Mouse (Mus musculus) testis, adult 2 months (tissue): Measurements from ENCODE around the gene Cog5. TPM values are rescaled to one million over a fixed set of nuclear protein-coding genes. Genes with fewer than 3 reads are reported as not detected.

ENCODE experiments used
- H3K27ac ChIP-seq: fragments of 200-500 bp; 2 replicates; pipeline ENCODE4 v1.5.1; 2012; ENCODE audit warnings: low read depth, low read length; ENCODE audit not compliant: control insufficient read depth, insufficient read depth
- H3K27me3 ChIP-seq: fragments of 200-500 bp; 2 replicates; pipeline ENCODE4 v1.6.1; 2012; ENCODE audit warnings: mild to moderate bottlenecking, low read length, moderate library complexity; ENCODE audit not compliant: control insufficient read depth, insufficient read depth
- H3K36me3 ChIP-seq: fragments of 200-500 bp; 2 replicates; pipeline ENCODE4 v1.6.1; 2012; ENCODE audit warnings: mild to moderate bottlenecking, low read length; ENCODE audit not compliant: control insufficient read depth, insufficient read depth
- H3K4me1 ChIP-seq: fragments of 200-500 bp; 2 replicates; pipeline ENCODE4 v1.6.1; 2012; ENCODE audit warnings: low read length; ENCODE audit not compliant: control insufficient read depth, insufficient read depth
- H3K4me3 ChIP-seq: fragments of 200-500 bp; 2 replicates; pipeline ENCODE4 v1.5.1; 2012; ENCODE audit warnings: low read depth, mild to moderate bottlenecking, low read length, moderate library complexity, mixed read lengths; ENCODE audit not compliant: control insufficient read depth
- CTCF ChIP-seq: fragments of 200-500 bp; IDR thresholded peaks from 2 replicates; pipeline ENCODE4 v1.5.1; 2012; ENCODE audit warnings: low read depth, mild to moderate bottlenecking, inconsistent platforms, low read length, moderate library complexity; ENCODE audit not compliant: control insufficient read depth, insufficient read depth, insufficient replicate concordance
- POLR2A ChIP-seq: fragments of 200-500 bp; IDR thresholded peaks from 2 replicates; pipeline ENCODE4 v1.6.1; 2012; ENCODE audit warnings: low read depth, mild to moderate bottlenecking, inconsistent platforms, low read length, moderate library complexity; ENCODE audit not compliant: control insufficient read depth
- polyA plus RNA-seq: library from polyadenylated mRNA; depleted of rRNA; stranded (reverse); fragments of >200 nt; gene quantifications from 2 replicates; pipeline ENCODE4 v1.2.3, GENCODE M21; 2012

The Cog5 gene
- polyA plus RNA-seq, 1 experiment: 17.4 TPM

GRCm38 (mm10) chr12:31892079-31892478, 237.4 kb downstream of the Cog5 start:
- no peak overlapping the region for H3K4me3 ChIP-seq
- H3K27ac ChIP-seq: no peak overlapping the region
- H3K36me3 ChIP-seq: peaks cover 2% of the 10 kb centered on the region
- TF ChIP-seq CTCF (no peak), POLR2A (no peak)
- no peaks in the 10 kb centered on the region for H3K27me3 ChIP-seq
- H3K4me1 ChIP-seq: no peaks in the 10 kb centered on the region

- H3K27me3 ChIP-seq: no peaks in the 10 kb centered on the region
- H3K36me3 ChIP-seq: peaks cover 2% of the 10 kb centered on the region
- H3K4me3 ChIP-seq: no peak overlapping the region
- no peaks in the 10 kb centered on the region for H3K4me1 ChIP-seq
- no peak overlapping the region for H3K27ac ChIP-seq
- TF ChIP-seq POLR2A: no peak
- no peak for TF ChIP-seq CTCF
These were observed 238.1 kb downstream of the Cog5 start for GRCm38 (mm10) chr12:31892771-31893170.

GRCm38 (mm10) chr12:31895095-31895734, 240.5 kb downstream of the Cog5 start:
- no peak overlapping the region for H3K27ac ChIP-seq
- no peaks in the 10 kb centered on the region for H3K27me3 ChIP-seq
- no peak for TF ChIP-seq CTCF
- TF ChIP-seq POLR2A: no peak
- peaks cover 2% of the 10 kb centered on the region for H3K36me3 ChIP-seq
- no peaks in the 10 kb centered on the region for H3K4me1 ChIP-seq
- no peak overlapping the region for H3K4me3 ChIP-seq

GRCm38 (mm10) chr12:31895888-31896287, 241.2 kb downstream of the Cog5 start:
- no peak overlapping the region for H3K4me3 ChIP-seq
- H3K27me3 ChIP-seq: no peaks in the 10 kb centered on the region
- TF ChIP-seq POLR2A (no peak), CTCF (no peak)
- H3K36me3 ChIP-seq: peaks cover 2% of the 10 kb centered on the region
- H3K27ac ChIP-seq: no peak overlapping the region
- H3K4me1 ChIP-seq: no peaks in the 10 kb centered on the region

GRCm38 (mm10) chr12:31896295-31896694, 241.6 kb downstream of the Cog5 start:
- Histone ChIP-seq H3K36me3 (peaks cover 2% of the 10 kb centered on the region), H3K27ac (no peak overlapping the region), H3K4me1 (no peaks in the 10 kb centered on the region), H3K27me3 (no peaks in the 10 kb centered on the region), H3K4me3 (no peak overlapping the region)
- TF ChIP-seq POLR2A (no peak), CTCF (no peak)

GRCm38 (mm10) chr12:31896986-31897385, 242.3 kb downstream of the Cog5 start:
- no peaks in the 10 kb centered on the region for H3K4me1 ChIP-seq
- H3K27me3 ChIP-seq: no peaks in the 10 kb centered on the region
- no peak overlapping the region for H3K27ac ChIP-seq
- H3K36me3 ChIP-seq: peaks cover 2% of the 10 kb centered on the region
- TF ChIP-seq POLR2A: no peak
- no peak for TF ChIP-seq CTCF
- no peak overlapping the region for H3K4me3 ChIP-seq

GRCm38 (mm10) chr12:31897456-31897855, 242.8 kb downstream of the Cog5 start:
- peaks cover 2% of the 10 kb centered on the region for H3K36me3 ChIP-seq
- H3K27ac ChIP-seq: no peak overlapping the region
- no peaks in the 10 kb centered on the region for H3K27me3 ChIP-seq
- H3K4me1 ChIP-seq: no peaks in the 10 kb centered on the region
- H3K4me3 ChIP-seq: no peak overlapping the region
- TF ChIP-seq POLR2A (no peak), CTCF (no peak)

- H3K4me3 ChIP-seq: no peak overlapping the region
- H3K27ac ChIP-seq: no peak overlapping the region
- TF ChIP-seq POLR2A (no peak), CTCF (no peak)
- no peaks in the 10 kb centered on the region for H3K36me3 ChIP-seq
- H3K4me1 ChIP-seq: no peaks in the 10 kb centered on the region
- no peaks in the 10 kb centered on the region for H3K27me3 ChIP-seq
These were observed 245.8 kb downstream of the Cog5 start for GRCm38 (mm10) chr12:31900391-31900914.
